27 mouse cellular contexts compared by ENCODE assay signal in the genomic region with DNA sequence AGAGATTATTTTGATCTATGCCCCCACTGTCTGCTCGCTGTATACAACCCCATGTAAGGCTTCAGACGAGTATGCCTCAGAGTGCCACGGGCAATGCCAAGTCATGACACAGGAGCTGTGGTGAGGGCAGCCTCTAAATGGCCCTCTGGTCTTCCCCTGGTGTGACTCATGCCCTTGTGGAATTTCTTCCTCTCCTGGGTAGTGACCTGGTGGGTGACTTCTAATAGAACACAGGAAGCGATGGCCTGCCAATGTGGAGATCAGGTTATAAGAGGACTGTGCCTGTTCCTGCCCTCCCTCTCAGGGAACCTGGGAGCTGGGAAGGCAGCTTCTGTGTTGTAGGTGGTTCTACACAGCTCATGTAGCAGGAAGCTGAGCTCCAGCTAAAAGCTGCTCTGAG.
DNase-seq lines count a peak whose midpoint lies in the region; ATAC-seq and TF ChIP-seq lines count a peak whose summit lies in the region.
"Had no signal": no experiment of that assay in that cellular context is flagged by ENCODE, and none has a peak within 500 bp of the region (broad histone marks: within the 10 kb centered on the region; RNA-seq: fewer than 3 reads in every experiment).

No protein-coding gene starts in this region.

- H3ac ChIP-seq in myocyte (ENCODE audit: control insufficient read depth, insufficient read length): no peak overlapping the region

- TF ChIP-seq POLR2A in myocyte (IDR thresholded peaks at IDR 0.05; ENCODE audit: insufficient read length, low read depth): no peak

- H3K4me1 ChIP-seq in intestine, postnatal 0 days (replicated peaks; ENCODE audit: control insufficient read depth, insufficient read depth, low read length): no peaks in the 10 kb centered on the region
- H3K4me1 ChIP-seq: hindbrain, embryonic 10.5 days; hindbrain, embryonic 15.5 days; limb, embryonic 12.5 days; liver, embryonic 15.5 days had no signal

- ATAC-seq in Patski: peak; percentile 99
- no peak for ATAC-seq in intestine, postnatal 0 days
- ATAC-seq: CD4-positive, CD25-positive, alpha-beta regulatory T cell, adult 4 months; forebrain, embryonic 15.5 days had no signal

- peak overlapping the region; percentile 47 for H3K4me2 ChIP-seq in myocyte (ENCODE audit: low read depth)
- H3K4me2 ChIP-seq in intestine, postnatal 0 days (replicated peaks; ENCODE audit: low read depth): no peak overlapping the region
- H3K4me2 ChIP-seq: forebrain, embryonic 15.5 days; heart, embryonic 13.5 days; hindbrain, embryonic 15.5 days; limb, embryonic 12.5 days; liver, embryonic 15.5 days; lung, embryonic 14.5 days had no signal

- no peaks in the 10 kb centered on the region for H3K36me3 ChIP-seq in myocyte (ENCODE audit: control insufficient read depth, insufficient read depth)
- no peaks in the 10 kb centered on the region for H3K36me3 ChIP-seq in intestine, postnatal 0 days (ENCODE audit: control insufficient read depth, insufficient read depth)
- H3K36me3 ChIP-seq: forebrain, embryonic 15.5 days; heart, embryonic 13.5 days; hindbrain, embryonic 10.5 days; hindbrain, embryonic 15.5 days; limb, embryonic 12.5 days; liver, embryonic 15.5 days had no signal

- CTCF ChIA-PET in Patski (lab: Charles Lee): interaction anchor here (1.0 to 1.5 kb wide), 5 partner anchors 8 to 48 kb away, joined by 3 to 7 read pairs (median 4); no protein-coding TSS in a partner anchor

- H3K9me3 ChIP-seq in intestine, postnatal 0 days (ENCODE audit: control insufficient read depth): no peaks in the 10 kb centered on the region
- H3K9me3 ChIP-seq: forebrain, embryonic 15.5 days; heart, embryonic 13.5 days; hindbrain, embryonic 10.5 days; hindbrain, embryonic 15.5 days; limb, embryonic 12.5 days; liver, embryonic 15.5 days had no signal

- 81% methylated on average over 4 of the region's 4 CpGs for WGBS in intestine, postnatal 0 days

- H3K27me3 ChIP-seq in Patski (no peaks in the 10 kb centered on the region), myocyte (ENCODE audit: control insufficient read depth, insufficient read depth, insufficient read length) (no peaks in the 10 kb centered on the region)
- H3K27me3 ChIP-seq in intestine, postnatal 0 days (replicated peaks; ENCODE audit: control insufficient read depth, insufficient read depth, low read length): no peaks in the 10 kb centered on the region
- H3K27me3 ChIP-seq: forebrain, embryonic 15.5 days; heart, embryonic 13.5 days; hindbrain, embryonic 15.5 days; limb, embryonic 12.5 days; liver, embryonic 15.5 days had no signal

- H3K9ac ChIP-seq in intestine, postnatal 0 days (ENCODE audit: low read depth, low read length): no peak overlapping the region
- H3K9ac ChIP-seq: forebrain, embryonic 15.5 days; heart, embryonic 13.5 days; hindbrain, embryonic 15.5 days; limb, embryonic 12.5 days; liver, embryonic 15.5 days; lung, embryonic 14.5 days had no signal

- no peak overlapping the region for H3K27ac ChIP-seq in intestine, postnatal 0 days (ENCODE audit: low read depth, low read length)
- H3K27ac ChIP-seq: forebrain, embryonic 15.5 days; heart, embryonic 13.5 days; hindbrain, embryonic 10.5 days; hindbrain, embryonic 15.5 days; left cerebral cortex, adult 2 months; limb, embryonic 12.5 days; liver, embryonic 15.5 days; stomach, postnatal 0 days had no signal

- H3K79me2 ChIP-seq in myocyte (ENCODE audit: control insufficient read depth, insufficient read depth): no peaks in the 10 kb centered on the region

- peak; percentile 75 for DNase-seq in 3134 (ENCODE audit: extremely low read depth, insufficient read length, low spot score)
- peak; percentile 92 for DNase-seq in 3T3-L1 (ENCODE audit: low read depth, low spot score)
- peak; percentile 86 for DNase-seq in Patski (ENCODE audit: low read depth, low spot score)
- no peak for DNase-seq in adrenal gland, adult 18-20 months (ENCODE audit: low spot score in 2 of 2)
- DNase-seq: adrenal gland, postnatal 10 days; cerebellum, adult 8-10 months; cerebellum, postnatal 25 days; heart, postnatal 10 days; kidney, adult 2 months; kidney, postnatal 36 days; lung, embryonic 14.5 days; lung, postnatal 14 days; midbrain, embryonic 14.5 days; right cerebral cortex, postnatal 25 days; thymus, adult 18-20 months; thymus, postnatal 25 days had no signal

- TF ChIP-seq CTCF in Patski (IDR thresholded peaks at IDR 0.05): no peak
- TF ChIP-seq CTCF in intestine, postnatal 0 days (IDR thresholded peaks at IDR 0.05; ENCODE audit: low read depth): no peak

- H3K4me3 ChIP-seq in myocyte: no peak overlapping the region
- no peak overlapping the region for H3K4me3 ChIP-seq in intestine, postnatal 0 days (ENCODE audit: low read depth, low read length)
- H3K4me3 ChIP-seq: forebrain, embryonic 15.5 days; heart, embryonic 13.5 days; hindbrain, embryonic 10.5 days; hindbrain, embryonic 15.5 days; left cerebral cortex, adult 2 months; limb, embryonic 12.5 days; liver, embryonic 15.5 days had no signal

- POLR2A ChIA-PET in Patski (lab: Charles Lee): interaction anchor here (1.1 kb wide), 1 partner anchor 11 kb away, joined by 3 read pairs; no protein-coding TSS in a partner anchor

- in situ Hi-C loops in Patski (cut with MboI; ENCODE audit: low pct_unique_long_range_greater_than_20kb): no loop called here

TF ChIP-seq in myocyte, 11 proteins besides CTCF, POLR2A, EP300 and RAD21:
- TF ChIP-seq MYOG (IDR thresholded peaks at IDR 0.05; ENCODE audit: control insufficient read depth in 1 of 3, insufficient read depth in 1 of 3, insufficient read length in 2 of 3, low read depth in 2 of 3): no peak

Comparison
In these comparisons a context has a peak if more than half of its experiments do, and no peak if none do; other contexts are left out.
1. DNase-seq: peak in 3134 (single experiment), 3T3-L1 (single experiment) and Patski (single experiment); none in adrenal gland, adult 18-20 months (0 of 2).